Mouse (Mus musculus) telencephalon, adult 2 months (tissue): ENCODE data around the gene Slit2.

ENCODE experiments used
- DNase-seq: peaks from one replicate; pipeline ENCODE4 v3.0.0-alpha.2; 2011; ENCODE audit warnings: low read depth, low spot score

Gene Slit2

DNA sequence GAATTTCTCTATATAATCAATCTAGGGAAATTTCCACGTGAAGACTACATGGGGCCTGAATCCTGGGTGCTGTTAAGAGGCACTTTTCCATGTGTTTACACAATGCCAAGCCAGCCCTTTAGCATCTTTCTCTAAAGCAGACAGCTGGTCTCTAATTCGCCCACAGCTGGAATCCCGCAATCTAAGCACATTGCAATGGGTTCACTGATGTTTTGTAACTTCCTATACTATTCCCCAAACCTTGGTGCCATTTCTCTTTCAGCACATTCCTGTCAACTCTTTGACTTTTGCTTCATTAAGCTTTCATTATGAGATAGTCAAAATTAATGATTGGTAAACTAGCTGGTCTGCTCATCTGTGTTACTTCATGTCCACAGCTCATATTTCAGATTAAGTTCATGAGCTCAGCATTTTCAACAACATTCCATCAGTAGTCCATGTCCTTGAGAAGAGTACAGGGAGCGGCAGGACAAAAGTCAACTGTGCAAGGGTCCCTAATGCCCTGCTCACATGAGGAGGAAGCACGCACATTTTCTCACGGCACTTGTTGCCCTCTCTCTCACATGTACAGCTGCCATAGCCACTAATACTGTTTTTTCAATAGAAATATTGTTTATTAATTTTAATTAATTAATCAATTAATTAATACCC, 247.6 kb downstream of the Slit2 start:
- DNase-seq: no peak

DNA sequence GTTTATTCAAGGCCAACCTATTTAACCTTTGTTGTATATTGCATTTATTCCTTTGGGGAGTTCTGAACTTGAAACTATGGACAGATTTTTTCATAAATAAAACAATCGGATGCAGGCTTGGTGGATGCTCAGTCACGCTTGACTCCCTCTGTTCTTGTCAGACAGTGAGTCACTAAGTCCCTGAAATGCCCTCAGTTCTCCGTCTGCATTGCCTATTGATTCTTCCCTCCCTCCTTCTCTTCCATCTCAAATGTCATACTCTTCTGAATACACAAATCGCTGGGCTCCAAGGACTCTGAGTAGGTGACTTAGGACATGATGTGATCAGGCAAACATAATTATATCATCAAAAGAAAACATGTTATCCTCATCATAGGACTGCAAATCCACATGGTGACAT, 251.8 kb downstream of the Slit2 start:
- no peak for DNase-seq

DNA sequence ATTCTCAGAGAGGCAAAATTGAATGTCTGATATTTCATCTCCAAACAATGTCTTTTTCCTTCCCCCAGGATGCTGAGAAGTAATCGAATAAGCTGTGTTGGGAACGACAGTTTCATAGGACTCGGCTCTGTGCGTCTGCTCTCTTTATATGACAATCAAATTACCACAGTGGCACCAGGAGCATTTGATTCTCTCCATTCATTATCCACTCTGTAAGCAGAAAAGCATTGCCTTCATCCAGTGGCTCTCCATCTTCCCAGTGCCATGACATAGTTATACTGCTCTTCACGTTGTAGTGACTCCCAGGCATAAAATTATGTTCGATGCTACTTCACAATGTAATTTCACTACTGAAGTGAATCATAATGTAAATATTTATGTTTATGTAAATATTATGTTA, 252.3 kb downstream of the Slit2 start:
- DNase-seq: no peak

DNA sequence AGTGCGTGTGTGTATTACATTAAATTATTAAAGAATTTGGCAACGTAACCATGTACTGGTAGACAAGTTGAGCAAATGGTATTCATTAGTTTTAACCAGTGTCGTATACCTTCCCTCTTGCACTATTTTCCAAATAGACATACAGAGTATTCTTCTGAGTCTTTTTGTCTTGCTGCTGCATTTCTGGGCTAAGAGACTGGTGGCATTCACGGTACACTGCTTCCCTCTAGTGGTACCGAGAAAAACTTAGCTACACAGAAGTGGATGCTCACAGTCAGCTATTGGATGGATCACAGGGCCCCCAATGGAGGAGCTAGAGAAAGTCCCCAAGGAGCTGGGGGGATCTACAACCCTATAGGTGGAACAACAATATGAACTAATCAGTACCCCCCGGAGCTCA, 257.8 kb downstream of the Slit2 start:
- peak; percentile 41 for DNase-seq

DNA sequence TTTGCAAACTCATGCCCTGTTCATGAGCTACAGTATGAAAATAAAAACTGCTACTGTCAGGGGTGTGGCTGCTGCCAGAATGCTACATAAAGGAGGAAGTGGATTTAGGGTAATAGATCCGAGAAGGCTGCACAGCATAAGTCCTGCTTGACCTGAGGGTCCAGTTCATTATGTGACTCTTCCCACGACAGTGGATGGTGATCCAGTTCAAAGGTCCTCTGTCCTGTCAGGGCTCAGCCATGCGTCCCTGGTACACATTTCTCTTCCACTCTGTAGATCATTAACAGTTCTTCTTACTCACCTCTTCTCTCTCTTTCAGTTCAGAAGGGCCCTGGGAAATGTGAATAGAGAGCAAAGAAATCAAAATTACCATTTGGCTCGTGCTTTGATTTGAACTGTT, 265.4 kb downstream of the Slit2 start:
- no peak for DNase-seq

DNA sequence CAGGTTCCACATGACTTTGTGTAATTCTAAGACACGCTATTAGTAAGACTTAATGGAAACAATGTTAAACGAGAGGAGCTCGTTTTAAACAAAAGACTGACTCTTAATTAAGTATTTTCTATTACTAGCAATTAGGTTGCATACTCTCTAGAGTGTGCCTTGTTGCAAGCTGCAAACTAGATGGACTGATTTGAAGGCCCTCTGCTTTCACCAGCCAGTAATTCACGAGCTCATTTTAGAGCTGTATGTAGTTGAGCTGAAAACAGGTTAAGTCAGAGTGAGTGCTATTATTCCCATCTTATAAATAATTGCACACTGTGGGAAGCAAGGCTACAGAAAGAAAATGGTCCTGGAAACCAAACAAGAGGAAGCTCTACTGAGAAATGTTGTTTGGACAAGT, 294.6 kb downstream of the Slit2 start:
- DNase-seq: no peak

DNA sequence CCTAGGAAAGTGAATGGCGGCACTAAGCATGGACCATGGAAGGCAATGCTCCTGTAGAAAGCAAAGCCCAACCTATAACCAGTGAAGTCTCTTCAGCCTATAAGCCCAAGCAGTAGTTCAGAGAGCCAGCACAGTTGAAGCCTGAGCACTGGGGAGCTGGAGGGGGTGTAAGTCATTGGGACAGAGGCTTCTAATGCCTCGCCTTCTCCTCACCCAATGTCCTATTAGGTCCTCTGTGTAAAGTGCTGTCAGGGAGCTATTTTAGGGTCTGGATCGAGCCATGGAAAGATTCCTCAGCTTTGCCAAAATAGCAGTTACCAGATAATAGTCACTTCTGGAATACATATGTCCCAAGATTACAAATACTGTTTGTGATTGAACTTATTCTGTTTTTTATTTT, 318.2 kb downstream of the Slit2 start:
- DNase-seq: no peak

DNA sequence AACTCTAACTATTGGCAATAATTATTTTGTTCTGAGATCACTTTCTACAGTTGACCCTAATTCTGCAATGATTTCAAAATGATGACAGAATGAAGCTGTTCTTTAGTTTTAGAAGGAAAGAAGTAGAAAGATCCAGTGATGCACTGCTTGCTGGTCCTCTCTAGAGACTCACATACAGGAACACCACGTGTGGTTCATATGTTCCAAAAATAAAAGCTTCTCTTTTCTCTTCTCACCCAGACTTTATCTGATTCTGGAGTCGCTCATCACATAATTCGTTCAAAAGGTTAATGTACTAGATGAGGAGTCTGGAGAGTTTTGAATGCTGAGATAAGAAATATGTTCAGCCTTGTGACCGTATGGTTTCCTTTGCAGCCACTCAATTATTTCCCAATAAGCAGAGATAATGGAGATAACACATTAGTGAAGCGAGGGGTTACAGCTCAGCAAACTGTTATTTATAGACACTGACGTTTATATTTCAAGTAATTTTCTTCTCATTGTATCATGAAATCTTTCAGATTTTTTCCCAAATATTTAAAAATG, 332.2 kb downstream of the Slit2 start:
- DNase-seq: no peak

DNA sequence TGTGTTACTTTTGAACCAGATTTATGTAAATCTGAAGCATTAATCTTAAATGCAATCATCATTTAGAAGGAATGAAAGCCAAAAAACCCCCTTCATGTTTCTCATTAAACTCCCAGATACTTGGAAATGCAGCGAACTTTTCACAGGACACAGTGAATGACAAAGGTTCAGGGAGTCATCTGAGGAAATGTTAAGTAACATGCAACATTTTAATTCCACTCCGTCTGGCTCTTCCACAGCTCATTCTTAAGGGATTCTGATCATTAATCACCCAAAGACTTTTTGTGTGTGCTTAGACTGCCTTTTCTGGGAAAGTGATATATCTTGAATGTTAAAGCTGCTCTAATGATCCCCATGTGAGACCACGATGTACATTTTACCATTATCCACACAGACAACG, 337.7 kb downstream of the Slit2 start:
- DNase-seq: no peak

DNA sequence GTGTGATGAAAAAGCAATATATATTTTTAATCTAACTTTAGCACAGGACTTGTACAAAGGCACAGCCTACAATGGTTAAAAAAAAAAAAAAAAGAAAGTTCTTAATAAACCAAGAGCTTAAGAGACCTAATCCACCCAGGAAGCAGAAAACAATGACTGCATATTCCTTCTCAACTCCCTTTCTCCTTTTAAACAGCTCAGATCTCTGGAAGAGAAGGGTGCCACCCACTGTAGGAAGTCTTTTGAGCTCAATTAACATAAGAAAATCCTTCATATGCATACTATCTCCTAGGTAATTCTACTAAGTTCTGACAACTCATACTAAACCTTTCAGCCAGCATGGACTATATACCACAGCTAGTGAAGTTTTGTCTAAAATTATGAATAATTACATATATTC, 343.3 kb downstream of the Slit2 start:
- no peak for DNase-seq

DNA sequence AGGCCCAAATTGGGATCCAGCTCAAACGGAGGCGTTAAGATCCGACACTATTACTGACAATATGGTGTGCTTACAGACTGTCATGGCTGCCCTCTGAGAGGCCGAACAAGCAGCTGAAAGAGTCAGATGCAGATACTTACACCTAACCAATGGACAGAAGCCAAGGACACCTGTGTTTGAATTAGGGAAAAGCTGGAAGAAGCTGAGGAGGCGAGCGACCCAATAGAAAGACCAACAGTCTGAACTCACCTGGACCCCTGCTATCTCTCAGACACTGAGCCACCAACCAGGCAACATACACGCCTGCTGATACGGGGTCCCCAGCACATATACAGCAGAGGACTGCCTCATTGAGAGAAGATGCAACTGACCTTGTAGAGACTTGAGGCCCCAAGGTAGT, 344.7 kb downstream of the Slit2 start, which contains the start of gene 5730480H06Rik:
TSS of gene 5730480H06Rik (plus strand) at position 301 of the 400 bp plus-strand sequence.
- no peak for DNase-seq

DNA sequence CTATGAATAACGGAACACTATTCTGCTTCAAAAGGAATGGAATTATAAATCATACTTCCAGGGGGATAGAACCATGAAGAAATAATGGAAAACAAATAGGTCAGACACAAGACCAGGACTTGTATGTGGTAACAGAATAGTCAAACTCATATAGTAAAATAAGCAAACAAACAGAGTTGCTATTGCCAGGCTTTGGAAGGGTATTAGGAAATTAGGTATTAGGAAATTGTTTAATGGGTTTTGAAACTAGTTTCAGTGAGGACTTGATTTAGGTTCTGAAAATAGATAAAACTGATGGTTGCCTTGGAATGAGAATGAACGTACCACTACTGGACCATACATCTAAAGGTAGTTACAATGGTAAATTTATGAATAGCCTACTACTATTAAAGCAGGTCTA, 346.8 kb downstream of the Slit2 start:
- DNase-seq: no peak

DNA sequence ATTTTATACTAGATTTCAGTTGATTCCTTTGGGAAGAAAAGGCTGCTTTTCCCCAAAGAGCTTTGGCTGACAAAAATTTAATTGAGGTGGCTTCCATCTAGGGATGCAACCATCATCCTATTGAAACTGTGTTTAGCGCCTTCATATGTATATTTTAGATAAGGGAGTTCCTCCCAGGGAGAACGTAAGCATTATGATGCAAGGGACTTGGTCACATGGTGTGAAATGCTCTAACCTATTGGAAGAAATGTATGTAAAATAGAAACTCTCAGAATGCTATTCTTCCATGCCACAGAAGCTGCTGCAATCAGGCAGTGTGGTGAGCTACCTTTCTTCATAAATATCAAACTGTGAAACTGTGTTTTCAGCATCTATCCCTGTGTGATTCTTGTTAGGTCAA, 347.9 kb downstream of the Slit2 start:
- no peak for DNase-seq

DNA sequence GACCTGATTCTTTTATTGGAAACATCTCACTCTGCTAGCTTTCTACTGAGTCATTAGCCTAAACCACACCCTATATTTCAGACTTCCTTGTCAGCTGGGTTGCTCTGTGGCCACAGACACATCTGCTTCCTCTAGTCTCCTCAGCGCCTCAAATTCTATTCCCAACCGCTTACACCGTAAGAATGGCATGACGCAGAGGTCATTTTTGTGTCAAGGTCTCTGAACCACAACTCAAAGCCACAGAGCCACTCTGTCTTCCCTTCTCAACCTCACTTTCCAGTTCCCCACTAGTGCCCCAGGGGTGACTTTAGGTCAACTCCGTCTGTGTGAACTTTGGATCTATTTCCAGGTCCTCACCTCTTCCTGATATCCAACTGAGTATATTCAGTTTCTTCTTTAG, 348.5 kb downstream of the Slit2 start:
- no peak for DNase-seq

DNA sequence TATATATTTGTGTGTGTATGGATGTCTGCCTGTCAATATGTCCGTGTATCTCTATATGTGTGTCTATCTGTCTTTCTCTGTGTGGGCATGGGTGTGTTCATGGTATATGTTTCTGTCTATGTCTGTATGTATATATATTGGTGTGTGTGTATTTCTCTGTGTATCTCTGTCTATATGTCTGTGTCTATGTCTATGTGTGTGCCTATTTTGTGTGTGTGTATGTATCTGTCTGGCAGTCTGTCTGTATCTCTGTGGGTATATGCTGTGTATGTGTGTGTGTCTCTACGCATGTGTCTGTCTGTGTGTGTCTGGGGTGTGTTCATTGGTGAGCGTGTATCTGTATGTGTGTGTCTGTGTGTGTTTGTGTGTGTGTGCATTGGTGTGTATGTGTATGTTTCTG, 350.5 kb downstream of the Slit2 start:
- no peak for DNase-seq

DNA sequence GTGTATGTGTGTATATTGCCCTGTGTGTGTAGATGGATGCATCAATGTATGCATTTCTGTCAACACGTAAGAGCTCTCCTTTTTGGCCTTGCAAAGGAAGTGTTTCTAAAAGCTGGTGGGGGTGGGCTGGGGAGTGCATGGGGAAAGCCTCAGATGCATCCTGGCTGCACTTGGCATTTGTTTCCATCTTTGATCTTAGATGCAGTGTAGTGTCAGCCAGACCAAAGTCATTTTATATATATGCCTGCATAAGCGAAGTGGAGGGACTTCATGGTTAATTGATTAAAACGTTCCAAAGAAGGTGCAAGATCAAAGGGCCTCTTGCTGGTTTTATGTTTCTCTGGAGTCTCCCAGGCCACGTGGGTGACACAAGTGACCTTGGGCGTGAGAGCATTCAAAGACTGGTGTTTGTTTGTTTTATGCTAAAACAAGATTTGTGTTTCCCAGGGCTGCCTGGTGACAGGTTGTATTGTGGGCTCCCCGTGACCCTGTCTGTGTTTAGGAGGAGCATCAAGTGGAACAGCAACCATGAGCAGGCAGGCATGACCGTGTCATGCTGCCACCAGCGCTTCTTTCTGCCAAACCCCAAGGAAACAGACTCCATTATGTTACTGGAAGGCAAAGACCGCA, 351.1 kb downstream of the Slit2 start:
- DNase-seq: no peak

DNA sequence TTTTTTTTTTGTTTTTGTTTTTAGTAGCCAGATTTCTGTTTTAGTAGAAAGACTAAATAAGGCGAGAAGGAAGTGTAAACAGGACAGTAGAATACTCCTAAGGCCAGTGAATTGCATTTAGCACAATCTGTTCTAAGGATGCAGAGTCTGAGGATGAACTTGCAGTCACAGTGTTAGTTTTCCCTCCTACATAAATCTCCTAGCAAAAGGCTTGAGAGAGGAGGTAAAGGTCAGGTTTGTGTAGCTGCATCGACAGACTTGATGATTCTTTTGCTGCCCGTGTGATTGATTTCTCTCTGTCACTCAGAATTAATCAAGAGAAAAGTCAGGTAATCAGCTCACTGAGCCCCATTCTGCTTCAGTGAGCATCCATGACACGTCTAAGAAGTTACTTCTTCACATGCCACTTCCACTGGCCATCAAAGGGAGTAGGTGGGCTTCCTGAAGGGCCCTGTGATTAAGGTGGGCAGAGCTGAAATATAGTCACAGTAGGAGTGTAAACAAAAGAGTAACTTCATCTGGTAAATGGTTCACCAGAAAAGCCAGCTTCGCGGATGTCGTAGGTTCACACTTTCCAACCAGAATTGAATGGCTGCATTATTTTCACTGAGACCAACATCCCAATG, 358.0 kb downstream of the Slit2 start:
- no peak for DNase-seq

DNA sequence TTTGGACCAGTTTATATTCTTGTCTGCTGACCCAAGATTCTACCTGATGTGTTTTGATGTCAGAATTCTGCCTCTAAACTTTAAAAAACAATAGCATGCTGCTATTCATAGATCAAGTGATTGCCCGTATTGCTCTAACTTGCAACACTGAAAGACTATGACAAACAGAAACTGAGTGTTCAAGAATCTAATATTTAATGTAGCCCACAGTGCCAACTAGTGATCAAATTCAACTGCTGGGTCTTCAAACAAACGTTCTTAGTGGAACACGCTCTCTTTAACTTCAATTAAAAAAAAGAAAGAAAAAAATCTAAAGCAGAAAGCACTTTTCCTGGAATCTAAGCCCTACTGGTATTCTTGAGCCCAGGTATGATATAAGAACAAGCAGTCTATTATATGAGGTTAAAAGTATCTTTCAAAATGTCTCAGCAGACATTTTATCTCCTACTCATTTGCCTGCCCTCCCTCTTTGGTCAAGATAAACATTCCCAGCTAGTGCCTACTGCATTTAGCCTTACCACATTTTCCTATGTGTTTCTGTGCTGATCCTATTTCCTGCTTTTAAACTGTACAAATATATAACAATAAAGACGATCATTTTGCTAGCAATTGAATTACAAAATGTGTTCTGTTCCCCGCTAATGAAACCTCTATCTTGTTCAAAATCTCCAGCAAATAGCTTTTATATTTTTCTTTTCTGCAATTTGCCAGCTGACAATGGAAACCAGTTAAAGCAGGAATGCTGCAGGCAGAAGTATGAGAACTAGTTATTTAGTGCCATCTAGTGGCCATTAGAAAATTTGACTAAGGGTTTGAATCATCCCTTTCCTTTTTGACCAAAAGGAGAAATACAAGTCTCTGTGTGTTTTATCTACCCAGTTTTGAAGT, 362.4 kb downstream of the Slit2 start:
- DNase-seq: peak; percentile 31

DNA sequence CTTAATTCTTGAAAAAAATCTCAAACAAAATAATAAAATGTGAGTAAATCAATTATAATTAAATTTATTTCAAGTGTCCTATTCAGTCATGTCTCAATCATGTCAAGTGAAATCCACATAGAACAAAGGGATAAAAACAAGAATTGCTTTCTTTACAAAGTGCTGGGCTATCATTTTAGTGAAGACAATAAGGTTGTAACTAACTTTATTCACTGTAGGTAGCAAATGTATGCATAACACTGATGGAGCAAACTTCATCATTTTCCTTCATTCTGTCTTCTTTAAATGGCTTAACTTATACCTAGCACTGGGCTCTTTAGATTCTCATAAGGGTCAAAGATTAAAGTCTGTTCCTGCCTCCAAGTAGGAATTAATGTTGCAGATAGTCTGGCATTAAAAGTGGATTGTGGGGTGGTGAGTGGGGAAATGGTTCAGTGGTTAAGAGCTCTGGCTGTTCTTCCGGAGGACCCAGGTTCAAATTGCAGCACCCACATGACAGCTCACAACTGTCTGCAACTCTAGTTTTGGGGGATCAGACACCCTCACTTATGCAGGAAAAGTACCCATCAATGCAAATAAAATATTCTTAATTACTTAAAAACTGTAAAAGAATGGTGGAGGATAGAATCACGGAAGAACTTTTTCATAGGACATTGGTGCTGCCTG, 363.2 kb downstream of the Slit2 start:
- DNase-seq: no peak

DNA sequence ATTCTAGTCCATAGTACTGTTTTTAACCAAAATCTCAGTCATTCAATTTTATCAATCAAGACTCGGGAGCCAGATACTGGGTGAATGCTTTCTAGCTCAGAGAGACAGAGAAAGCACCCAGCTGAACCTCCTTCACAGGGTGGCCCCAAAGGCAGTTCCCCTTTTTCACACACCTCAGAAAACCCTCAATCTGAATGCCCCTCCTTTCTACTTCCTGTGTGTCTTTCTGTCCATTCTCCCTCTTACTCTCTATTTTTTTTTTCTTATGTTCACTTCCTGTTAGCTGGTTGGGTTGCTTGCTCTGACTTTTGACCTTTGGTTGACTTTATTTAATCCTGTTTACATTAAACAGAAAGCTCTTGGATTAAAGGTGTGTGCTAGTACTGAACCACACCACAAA, 366.4 kb downstream of the Slit2 start:
- DNase-seq: no peak
